9 mouse cellular contexts compared by ENCODE assay signal in genomic region chr7:113143552-113143951, GRCm38 (mm10).
DNase-seq lines count a peak whose midpoint lies in the region; ATAC-seq and TF ChIP-seq lines count a peak whose summit lies in the region.
"Had no signal": no experiment of that assay in that cellular context is flagged by ENCODE, and none has a peak within 500 bp of the region (broad histone marks: within the 10 kb centered on the region; RNA-seq: fewer than 3 reads in every experiment).

No protein-coding gene starts in this region.

- no peak overlapping the region for H3K4me2 ChIP-seq in kidney, embryonic 15.5 days
- H3K4me2 ChIP-seq in limb, embryonic 15.5 days: no peak overlapping the region
- H3K4me2 ChIP-seq: embryonic facial prominence, embryonic 12.5 days had no signal

- peak; percentile 99 for TF ChIP-seq CTCF in cortical plate, adult 2 months (IDR thresholded peaks at IDR 0.05; ENCODE audit: extremely low read depth, insufficient read depth, low read length)

- H3K27me3 ChIP-seq in kidney, embryonic 15.5 days: peaks cover 18% of the 10 kb centered on the region
- peaks cover 19% of the 10 kb centered on the region; the same call in 1 of the 2 replicates for H3K27me3 ChIP-seq in limb, embryonic 15.5 days
- H3K27me3 ChIP-seq in splenic B cell, adult 2 months (ENCODE audit: control insufficient read depth, insufficient read depth, low read length, poor library complexity, severe bottlenecking): no peaks in the 10 kb centered on the region; the same call in 1 of the 2 replicates

- no peaks in the 10 kb centered on the region for H3K9me3 ChIP-seq in kidney, embryonic 15.5 days (replicated peaks)
- no peaks in the 10 kb centered on the region for H3K9me3 ChIP-seq in limb, embryonic 15.5 days
- H3K9me3 ChIP-seq: embryonic facial prominence, embryonic 12.5 days had no signal

- ATAC-seq in kidney, embryonic 15.5 days (replicated peaks; ENCODE audit: low FRiP score): peak; percentile 56; the same call in 1 of the 2 replicates
- 0 out of 2 replicates have a peak, but pooled peaks have one; percentile 50 for ATAC-seq in limb, embryonic 15.5 days (ENCODE audit: insufficient number of reproducible peaks, low FRiP score, low TSS enrichment, low read depth)

- no peaks in the 10 kb centered on the region for H3K36me3 ChIP-seq in kidney, embryonic 15.5 days
- H3K36me3 ChIP-seq in limb, embryonic 15.5 days: no peaks in the 10 kb centered on the region
- no peaks in the 10 kb centered on the region for H3K36me3 ChIP-seq in splenic B cell, adult 2 months (ENCODE audit: control insufficient read depth, insufficient read depth, low read length, poor library complexity, severe bottlenecking)
- H3K36me3 ChIP-seq: embryonic facial prominence, embryonic 12.5 days had no signal

- no peak overlapping the region for H3K27ac ChIP-seq in cortical plate, adult 2 months (ENCODE audit: insufficient read depth, low read length)
- no peak overlapping the region for H3K27ac ChIP-seq in kidney, embryonic 15.5 days
- no peak overlapping the region for H3K27ac ChIP-seq in limb, embryonic 15.5 days
- H3K27ac ChIP-seq: embryonic facial prominence, embryonic 12.5 days had no signal

- 8% methylated on average over 7 of the region's 7 CpGs for WGBS in kidney, embryonic 15.5 days
- WGBS in limb, embryonic 15.5 days: 6% methylated on average over 7 of the region's 7 CpGs

- no peak overlapping the region for H3K9ac ChIP-seq in kidney, embryonic 15.5 days
- no peak overlapping the region for H3K9ac ChIP-seq in limb, embryonic 15.5 days
- H3K9ac ChIP-seq: embryonic facial prominence, embryonic 12.5 days had no signal

- peaks cover 11% of the 10 kb centered on the region for H3K4me1 ChIP-seq in cortical plate, adult 2 months (ENCODE audit: control insufficient read depth, insufficient read depth, low read length)
- H3K4me1 ChIP-seq in kidney, embryonic 15.5 days: peaks cover 18% of the 10 kb centered on the region
- peaks cover 8% of the 10 kb centered on the region for H3K4me1 ChIP-seq in limb, embryonic 15.5 days

- TF ChIP-seq POLR2A in cortical plate, adult 2 months (IDR thresholded peaks at IDR 0.05; ENCODE audit: extremely low read depth, insufficient read depth, low read length): no peak

- peak; percentile 77 for DNase-seq in A20 (ENCODE audit: low read depth, low spot score)
- peak; percentile 82 to 96 for DNase-seq in adrenal gland, adult (ENCODE audit: inconsistent age in 2 of 2, low spot score in 1 of 2)
- peak; percentile 71 to 76 for DNase-seq in gastrocnemius, postnatal 4 days (ENCODE audit: low spot score in 2 of 2)
- peak; percentile 87 for DNase-seq in neural tube, embryonic 10.5 days (ENCODE audit: extremely low spot score, low spot score)
- peak; percentile 89 for DNase-seq in splenic B cell, adult 2 months (ENCODE audit: low read depth, low spot score)

- H3K4me3 ChIP-seq in cortical plate, adult 2 months (ENCODE audit: insufficient read depth, low read length): no peak overlapping the region
- no peak overlapping the region for H3K4me3 ChIP-seq in kidney, embryonic 15.5 days (replicated peaks)
- no peak overlapping the region for H3K4me3 ChIP-seq in limb, embryonic 15.5 days
- H3K4me3 ChIP-seq: embryonic facial prominence, embryonic 12.5 days had no signal
